Mouse (Mus musculus) WW6 (cell line): Measurements from ENCODE around the gene Top3a.
"Not testable (repeated sequence)": the region's sequence is repeated elsewhere in the genome, so short reads cannot be mapped to it uniquely, and the experiment has no call there.

Source experiments
- DNase-seq: peaks from one replicate; pipeline ENCODE4 v3.0.0-alpha.2; 2013; ENCODE audit warnings: low read depth, low spot score

Top3a gene

DNA sequence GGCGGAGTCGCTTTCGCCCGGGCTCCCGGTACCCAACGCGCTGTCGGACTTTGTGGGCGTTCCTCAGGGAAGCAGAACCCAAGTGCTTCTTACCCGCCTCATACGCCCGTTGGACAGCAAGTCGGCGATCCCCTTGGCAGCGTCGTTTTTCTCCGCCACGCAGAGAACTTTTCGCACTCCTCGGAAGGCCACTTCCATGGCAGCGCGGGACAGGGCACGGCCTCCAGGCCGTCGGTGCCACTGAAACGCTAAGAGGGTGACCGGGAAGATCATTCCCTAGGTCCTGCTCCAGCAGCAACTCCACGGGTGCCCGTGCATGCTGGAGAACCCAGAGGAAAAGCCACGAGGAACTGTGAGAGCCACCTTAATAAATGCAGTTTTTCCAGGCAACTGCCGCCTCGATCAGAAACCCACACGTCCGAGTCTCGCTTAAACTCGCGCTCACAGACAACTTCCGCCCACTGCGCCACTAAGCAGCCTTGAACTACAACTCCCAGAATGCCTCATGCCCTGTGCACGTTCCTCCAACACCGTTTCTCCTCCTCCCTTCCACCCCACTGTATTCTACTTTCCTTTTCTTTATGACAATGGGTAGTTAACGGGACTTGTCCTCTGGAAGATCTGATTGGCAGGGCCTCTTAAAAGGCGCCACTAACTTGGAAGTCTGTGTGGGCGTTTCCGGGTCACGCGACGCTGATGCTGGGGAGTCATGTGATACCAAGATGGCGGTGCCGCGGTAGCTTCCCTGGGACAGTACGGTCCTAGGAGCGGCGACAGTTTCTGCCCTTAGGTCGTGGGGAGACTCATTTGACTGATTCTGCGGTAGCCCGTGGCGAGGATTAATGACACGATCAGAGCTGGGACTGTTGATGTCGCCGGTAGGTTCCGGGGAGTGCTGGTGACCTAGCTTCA is at the start of gene Top3a, which contains the start of gene Smcr8:
Gene Top3a, minus strand, starts transcription at position 537 of the 912 bp plus-strand sequence.
Gene Smcr8, plus strand, starts transcription at position 696 of the 912 bp plus-strand sequence.
- DNase-seq: peak; percentile 96

DNA sequence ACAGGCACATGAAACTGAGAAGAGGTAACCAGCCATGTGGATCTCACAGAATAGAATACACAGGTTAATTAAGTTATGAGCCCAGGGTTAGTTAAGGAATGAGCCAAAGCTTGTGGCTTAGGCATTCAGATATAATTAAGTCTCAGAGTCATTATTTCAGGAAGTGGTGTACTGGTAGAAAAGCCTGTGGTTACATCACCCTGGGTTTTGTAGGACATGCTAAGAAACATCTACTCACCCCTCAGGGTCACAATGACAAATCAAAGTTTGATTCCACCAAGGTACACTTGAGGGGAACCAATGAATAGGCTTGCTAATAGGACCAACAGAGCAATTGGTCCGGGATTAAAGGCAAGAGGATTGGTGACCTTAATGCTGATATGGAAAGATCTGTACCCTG is 49.5 kb upstream of the Top3a start:
- no peak for DNase-seq

DNA sequence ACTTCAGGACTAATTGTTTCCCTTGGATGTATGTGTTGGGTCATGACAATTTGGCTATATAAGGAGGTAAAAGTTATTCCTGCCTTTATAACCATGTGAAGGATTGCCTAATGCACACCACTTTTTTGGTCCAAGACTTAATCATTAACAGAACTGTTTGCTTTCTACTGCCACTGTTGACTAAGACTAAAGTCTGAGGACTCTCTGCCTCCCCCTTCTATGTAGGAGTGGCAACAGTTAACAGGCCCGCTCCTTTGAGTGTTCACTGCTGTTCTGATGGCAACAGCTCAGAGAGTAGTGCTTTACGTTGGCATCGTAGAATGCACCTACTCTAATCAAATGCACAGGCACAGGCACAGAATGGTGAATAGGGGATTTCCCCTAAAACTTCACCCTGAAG is 48.0 kb upstream of the Top3a start:
- DNase-seq: no peak

DNA sequence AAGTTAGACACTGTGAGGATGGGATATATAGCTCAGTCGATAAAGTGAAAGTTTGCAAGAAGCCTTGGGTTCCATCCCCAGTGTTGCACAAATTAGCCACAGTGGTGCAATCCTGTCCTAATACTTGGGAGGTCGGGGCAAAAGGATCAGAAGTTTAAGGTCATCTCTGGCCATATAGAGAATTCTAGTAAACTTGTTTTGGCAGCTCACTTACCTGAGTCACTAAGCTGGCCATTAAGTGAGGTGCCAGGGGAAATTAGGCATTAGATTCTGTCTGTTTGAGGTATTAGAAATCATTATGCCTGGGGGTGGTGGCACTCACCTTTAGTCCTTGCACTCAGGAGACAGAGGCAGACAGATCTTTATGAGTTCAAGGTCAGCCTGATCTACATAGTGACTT is 46.6 kb upstream of the Top3a start:
- DNase-seq: no peak

DNA sequence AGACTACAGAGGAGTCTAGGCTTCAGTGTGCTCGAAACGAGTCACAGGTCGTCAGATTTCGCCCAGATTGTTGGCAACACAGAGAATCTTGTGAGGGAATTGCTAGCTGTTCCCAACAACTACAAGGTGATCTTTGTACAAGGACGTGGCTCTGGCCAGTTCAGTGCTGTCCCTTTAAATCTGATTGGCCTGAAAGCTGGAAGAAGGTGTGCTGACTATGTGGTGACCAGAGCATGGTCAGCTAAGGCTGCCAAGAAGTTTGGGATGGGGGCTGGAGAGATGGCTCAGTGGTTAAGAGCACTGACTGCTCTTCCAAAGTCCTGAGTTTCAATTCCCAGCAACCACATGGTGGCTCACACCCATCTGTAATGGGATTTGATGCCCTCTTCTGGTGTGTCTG is 39.2 kb upstream of the Top3a start:
- no peak for DNase-seq

DNA sequence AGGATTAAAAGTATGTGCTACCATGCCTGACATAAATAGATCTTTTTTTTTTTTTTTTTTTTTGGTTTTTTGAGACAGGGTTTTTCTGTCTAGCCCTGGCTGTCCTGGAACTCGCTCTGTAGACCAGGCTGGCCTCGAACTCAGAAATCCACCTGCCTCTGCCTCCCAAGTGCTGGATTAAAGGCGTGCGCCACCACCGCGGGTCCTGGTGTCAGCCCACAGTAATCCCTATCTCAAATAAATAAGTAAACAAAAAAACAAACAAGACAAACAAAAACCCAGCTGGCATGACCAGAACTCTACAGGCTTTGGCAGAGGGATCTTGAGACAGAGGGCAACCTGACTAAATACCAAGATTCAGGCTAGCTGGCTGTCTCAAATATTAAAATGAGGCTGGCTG is 34.5 kb upstream of the Top3a start, which contains the start of gene Shmt1:
Gene Shmt1, minus strand, starts transcription at position 101 of the 400 bp plus-strand sequence.
- DNase-seq: not testable (repeated sequence)

DNA sequence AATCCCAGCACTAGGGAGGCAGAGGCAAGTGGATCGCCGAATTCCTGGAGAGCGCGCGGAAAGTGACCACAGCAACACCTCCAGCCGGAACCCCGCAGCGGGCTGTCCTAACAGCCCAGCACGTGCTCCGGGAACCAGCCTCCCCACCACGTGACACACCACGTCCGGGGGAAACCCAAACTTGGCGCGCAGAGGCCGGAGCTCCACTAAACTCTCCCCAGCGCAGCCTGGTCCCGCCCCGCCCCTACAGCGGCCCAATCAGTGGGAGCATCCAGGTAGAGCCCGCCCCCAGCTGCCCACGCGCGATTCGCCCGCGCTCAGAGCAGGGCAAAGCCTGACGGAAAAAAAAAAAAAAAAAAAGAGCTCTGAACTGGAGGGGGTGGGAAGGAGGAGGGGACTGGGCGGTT is 33.9 kb upstream of the Top3a start:
- peak; percentile 99 for DNase-seq

DNA sequence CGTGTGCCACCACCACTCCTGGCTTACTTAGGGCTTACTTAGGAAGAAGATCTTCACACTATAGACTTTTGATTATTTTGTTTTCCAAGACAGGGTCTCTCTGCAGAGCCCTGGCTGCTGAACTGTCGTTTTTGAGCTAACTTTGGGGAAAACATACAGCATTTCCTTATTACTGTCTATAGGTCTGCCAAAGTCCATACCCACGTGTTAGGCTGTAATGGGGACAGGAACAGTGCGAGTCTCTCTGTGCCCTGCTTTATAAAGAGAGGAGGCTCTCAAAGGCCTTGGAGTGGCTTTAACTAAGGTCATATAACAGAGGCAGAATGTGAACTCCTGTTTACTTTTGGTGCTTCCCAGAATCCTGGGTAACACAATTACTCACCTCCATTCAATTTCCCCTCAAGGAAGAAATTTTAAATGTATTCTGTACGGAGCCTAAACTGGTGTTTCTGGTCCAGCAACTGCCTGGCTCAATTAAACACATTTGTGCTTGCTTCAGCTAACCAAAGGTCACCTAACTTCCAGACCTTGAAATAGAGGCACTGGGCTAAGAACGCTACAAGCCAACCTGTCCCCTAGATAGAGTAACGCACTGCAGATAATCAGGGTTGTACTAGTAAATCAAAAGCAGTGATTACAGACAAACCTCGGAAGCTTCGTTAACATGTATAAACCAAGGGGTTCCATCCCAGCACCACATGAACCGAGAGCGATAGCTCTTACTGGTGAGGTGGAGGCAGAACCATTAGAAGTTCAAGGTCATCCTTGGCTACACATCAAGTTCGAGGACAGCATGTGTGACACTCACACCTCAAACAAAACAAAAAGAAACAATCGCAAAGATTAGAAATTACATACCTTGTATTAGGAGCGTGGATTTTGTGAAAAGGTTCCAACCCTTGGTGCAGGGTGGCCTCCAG is 33.1 kb upstream of the Top3a start:
- no peak for DNase-seq

DNA sequence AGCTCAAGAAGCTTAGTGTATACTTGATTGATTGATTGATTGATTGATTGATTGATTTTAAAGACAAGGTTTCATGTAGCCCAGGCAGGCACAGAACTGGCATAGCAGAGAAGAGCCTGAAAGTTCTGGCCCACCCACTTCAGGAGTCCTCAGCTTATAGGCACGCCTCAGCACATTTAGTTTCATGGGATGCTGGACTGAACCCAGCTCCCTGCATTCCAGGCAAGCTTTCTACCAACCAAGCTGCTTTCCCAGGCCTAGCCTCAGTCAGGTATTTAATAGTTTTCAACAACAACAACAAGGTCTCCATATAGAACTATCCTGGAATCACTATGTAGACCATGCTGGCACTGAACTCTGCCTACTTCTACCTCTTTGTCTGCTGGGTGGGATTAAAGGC is 32.4 kb upstream of the Top3a start:
- no peak for DNase-seq

DNA sequence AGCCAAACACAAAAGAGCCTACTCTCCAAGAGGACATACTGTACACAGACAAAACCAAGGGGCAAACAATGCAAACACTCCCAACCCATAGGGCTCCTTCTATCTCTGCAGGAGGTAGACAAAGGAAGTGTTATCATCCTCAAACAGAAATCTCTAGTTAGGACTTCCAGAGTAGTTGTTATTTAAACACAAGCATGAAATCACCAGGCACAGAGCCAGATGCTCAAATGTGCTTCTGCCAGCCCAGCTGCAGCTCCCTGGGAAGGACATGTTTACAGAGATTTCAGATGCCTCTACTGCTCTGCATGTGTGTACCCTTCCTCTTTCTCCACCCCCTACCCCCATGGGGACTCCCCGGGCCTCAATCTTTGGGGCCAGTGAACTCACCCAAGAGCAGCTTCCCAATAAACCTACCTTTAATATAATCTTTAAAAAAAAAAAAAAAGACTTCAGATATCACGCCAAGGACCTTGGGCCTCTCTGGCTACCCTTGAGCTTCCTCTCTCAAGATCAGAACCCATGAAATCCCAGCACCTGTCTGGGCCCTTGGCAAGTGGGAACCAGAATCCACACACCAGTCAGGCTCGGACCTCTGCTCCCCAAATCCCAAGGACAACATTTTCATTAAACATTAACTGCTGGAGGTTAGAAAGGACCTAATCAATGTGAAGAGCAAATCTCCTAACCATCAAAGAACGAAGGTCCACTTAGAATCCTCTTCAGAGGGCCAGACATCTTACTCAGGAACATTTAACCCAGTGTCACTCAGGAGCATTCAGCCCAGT is 31.3 kb upstream of the Top3a start:
- no peak for DNase-seq

DNA sequence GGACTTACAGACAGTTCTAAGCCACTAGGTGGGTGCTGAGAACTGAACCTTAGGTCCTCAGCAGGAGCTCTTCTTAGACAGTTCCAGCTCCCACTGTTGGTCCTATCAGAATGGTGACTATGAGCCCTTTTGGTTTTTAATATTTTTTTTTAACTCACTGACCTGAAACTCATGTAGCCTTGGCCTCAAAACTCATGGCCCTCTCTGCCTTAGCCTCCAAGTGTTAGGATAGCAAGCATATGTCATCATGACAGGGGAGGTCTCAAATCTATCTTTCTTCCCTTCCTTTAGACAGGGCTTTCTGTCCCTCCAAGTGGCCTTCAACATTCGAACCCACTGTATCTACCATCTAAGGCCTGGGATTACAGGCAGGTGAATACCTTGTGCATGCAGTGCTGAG is 23.7 kb upstream of the Top3a start:
- DNase-seq: no peak

DNA sequence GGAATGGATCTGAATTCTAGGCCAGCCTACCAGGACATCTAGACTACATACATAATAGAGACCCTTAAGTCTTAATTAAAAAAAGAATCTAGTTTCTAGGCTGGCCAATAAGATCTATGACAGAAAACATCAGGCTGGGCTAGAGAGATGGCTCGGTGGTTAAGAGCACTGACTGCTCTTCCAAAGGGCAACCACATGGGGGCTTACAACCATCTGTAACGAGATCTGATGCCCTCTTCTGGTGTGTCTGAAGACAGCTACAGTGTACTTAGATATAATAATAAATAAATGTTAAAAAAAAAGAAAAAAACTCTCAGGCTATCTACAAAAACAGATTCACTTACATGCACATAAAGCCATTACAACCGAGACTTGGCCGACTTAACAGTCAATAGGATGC is 22.8 kb upstream of the Top3a start:
- DNase-seq: no peak

DNA sequence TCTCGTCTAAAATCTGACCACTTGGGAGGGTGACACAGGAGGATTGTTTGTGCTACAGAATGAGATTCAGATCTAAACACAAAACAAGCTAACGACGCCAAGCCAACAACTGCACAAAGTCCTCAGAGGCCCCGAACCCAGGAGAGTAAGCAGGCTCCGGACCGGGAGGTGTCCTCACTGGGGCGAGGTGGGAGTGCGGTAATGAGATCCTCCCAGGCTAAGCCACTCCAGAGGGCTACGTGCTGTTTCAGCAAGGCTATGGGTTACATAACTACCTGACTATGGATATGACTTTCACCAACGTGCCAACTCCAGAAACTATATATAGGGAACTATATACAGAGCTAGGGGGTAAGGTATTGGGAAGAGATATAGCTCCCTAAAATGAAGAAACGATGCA is 19.2 kb upstream of the Top3a start:
- DNase-seq: no peak

DNA sequence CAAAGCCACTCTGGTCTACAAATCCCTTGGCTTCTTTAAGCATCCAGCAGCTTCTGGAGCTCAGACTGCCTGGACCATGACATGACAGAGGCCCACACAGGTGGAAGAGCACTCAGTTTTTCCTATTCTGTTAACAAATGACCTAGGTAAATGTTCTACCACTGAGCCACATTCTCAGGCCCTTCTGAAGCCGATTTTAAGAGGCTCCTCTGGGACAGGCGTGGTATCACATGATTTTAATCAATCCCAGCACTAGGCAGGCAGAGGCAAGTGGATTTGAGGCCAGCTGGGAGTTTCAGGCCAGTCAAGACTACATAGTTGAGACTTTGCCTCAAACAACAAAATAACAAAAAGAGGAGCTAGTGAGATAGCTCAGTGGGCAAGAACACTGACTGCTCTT is 13.3 kb upstream of the Top3a start:
- no peak for DNase-seq

DNA sequence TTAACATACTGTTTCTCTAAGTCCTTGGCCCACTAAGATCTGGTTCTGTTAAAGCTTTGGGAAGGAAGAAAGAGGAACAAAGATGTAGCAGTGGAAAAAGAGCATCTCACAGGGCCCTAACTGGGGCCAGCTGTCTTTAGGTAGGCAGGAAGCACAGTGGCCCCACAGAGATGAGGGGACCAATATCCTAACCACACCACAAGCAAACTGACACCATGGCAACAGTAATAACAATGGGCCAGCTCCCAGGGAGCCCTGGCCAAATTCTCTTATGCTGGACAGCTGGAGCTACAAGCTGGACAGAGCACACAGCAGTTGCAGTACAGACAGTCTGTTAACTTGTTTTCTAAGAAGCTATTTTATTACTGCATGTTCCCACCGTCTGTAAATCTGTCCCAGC is 10.4 kb upstream of the Top3a start:
- DNase-seq: no peak

DNA sequence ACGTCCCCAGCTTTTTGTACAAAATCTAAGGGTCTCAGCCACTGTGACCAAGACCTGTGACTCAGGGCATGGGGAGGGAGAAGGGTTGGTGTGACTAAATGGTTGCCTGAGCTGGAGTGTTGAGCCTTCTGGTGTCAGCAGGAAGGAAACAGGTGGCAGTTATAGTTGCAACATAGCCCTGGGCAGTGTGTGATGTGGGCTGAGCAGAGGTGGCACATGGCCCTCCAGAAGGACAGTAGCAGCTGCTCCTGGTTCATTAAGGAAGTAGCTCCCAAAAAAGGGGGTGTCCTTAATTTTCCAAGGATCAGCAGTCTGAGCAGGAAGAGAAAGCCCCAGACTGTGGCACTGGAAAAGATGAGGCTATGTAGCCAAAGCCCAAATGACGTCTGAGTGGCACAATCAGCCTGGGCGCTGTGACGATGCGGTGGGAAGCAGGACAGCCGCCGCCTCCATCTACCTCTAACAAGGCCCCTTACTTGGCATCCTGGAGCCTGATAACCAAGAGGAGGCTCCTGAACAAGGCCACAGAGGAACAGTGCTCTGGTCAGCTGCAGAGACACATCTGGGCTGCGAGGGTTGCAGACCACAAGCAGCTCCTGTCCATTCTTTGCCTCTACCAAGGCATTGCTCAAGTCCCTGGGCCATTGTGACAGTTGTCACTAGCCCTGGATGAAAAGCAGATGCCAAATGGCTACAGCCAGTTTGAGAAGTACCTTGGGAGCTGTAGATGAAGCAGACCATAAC is 7.2 kb upstream of the Top3a start:
- no peak for DNase-seq

DNA sequence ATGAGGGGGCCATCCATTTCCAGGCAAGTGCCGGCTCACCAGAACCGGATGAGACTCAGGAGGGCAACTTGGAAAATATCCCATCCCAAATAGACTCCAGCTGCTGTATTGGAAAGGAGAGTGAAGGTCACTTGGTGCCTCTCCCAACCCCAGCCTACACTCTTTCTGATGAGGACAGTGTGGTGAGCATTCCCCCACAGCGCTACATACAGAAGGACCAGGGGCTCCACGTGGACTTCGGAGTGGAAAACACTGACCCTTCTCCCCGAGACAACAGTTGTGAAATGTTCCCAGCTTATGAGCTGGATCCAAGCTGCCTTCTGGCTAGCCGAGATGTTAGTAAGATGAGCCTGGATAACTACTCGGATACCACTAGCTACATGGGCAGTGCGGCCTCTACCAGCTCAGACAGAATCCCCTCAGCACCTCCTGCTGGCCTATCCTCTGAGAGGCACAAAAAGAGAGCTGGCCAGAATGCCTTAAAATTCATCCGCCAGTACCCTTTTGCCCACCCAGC is 2.6 kb upstream of the Top3a start:
- no peak for DNase-seq

DNA sequence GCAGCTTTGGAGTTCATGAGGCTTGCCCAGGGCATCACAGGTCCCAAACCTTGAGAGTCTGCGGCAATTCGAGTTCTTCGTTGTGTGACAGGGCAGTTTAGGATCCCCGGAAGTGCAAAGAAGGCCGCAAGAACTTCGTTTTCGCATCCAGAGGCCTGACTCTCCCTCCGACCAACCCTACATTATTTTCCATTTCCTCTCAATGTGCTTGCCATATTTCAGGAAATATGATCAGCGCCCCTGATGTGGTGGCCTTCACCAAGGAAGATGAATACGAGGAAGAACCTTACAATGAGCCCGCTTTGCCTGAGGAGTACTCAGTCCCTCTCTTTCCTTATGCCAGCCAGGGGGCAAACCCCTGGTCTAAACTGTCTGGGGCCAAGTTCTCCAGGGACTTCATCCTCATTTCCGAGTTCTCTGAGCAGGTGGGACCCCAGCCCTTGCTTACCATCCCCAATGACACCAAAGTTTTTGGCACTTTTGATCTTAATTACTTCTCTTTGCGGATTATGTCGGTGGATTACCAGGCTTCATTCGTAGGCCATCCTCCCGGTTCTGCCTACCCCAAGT is 721 bp upstream of the Top3a start:
- DNase-seq: no peak

DNA sequence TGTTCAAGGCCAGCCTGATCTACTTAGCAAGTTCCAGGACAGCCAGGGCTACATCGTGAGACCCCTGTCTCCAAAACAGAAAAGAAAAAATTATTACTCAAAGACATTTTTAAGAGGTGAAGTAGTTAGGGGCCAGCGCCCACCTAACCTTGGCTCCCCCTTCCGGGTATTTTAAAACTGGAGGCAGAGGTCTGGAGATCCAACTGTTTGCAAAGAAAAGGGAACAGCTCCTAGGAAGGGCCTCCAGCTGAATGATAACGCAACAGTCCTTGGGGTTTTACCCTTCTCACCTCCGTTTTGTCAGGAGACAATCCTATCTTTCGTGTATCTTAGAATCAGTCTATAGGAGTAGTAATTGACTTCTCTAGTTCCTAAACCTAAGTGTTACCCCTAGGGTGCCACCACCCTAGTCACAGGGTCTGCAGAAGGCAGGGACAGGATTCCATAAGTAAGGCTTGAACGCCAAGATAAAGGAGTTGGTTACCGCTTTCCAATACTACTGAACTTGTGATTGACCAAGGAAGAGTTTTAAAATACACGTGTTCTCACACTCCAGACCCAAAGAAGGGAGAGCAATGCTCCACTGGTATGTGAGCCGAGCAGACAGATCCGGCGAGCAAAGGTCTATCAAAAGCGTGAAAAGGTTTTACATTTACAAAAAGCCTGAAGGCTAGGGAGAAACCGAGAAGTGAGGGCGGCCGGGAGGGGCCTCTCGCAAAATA is 897 bp downstream of the Top3a start:
- DNase-seq: no peak

DNA sequence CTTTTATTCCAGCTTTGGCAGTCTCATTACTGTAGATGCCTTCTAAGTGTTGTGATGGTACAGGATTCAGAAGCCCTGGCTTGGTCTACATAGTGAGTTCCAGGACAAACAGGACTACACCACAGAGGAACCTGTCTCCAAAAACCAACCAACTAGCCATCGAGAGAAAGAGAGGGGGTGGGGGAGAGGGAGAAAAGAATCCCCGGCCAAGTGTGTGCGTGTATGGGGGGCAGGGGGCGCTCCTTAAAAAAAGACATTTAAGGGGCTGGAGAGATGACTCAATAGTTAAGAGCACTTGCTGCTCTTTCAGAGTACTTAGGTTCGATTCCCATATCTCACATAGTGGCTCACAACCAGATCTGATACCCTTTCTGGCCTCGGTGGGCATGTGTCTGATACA is 1.6 kb downstream of the Top3a start:
- DNase-seq: no peak
